Comparison of ENCODE assay signal across 13 mouse cellular contexts in the genomic region with DNA sequence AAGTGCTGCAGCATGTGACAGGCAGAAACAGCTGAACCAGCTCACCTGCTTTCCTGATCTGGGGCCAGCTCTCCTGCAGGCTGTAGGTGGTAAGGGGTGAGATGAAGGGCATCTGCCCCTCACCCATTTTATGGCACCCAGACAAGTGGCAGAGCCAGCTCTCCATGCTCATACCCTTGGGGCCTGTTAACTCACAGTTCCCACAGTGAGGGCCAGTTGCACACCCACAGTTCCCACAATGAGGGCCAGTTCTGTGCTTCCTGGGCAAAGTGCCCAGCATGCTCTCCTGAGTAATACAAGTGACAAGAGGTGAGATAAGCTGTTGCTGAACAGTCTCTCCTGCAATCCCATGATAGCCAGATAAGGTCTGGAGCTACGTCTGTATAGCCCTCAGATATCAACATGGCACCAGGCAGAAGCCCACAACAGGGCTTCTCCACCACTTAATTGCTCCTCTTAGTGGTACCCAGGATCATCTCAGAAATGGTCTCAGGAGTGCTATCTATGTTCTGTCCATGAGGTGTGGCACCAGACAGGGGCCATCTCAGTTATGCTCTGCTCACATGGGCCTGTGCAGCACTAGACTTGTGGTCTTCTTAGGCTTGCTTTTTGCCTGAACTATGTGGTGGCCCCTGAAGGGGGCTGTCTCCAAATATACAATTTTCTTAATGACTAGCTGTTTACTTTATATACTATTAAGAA. TPM values are rescaled to one million over a fixed set of nuclear protein-coding genes. Genes with fewer than 3 reads are reported as not detected.
A peak's percentile ranks its signal among the peaks of the same experiment; 100 is the strongest.
DNase-seq lines count a peak whose midpoint lies in the region; ATAC-seq and TF ChIP-seq lines count a peak whose summit lies in the region.
"Had no signal": no experiment of that assay in that cellular context is flagged by ENCODE, and none has a peak within 500 bp of the region (broad histone marks: within the 10 kb centered on the region; RNA-seq: fewer than 3 reads in every experiment).

No protein-coding gene starts in this region.

- no peak for TF ChIP-seq POLR2A in cerebellum, adult 2 months (IDR thresholded peaks at IDR 0.05; ENCODE audit: borderline replicate concordance, insufficient read depth, low read length)

- H3K27me3 ChIP-seq in cerebellum, adult 2 months (ENCODE audit: control insufficient read depth, insufficient read depth, low read length) = no peaks in the 10 kb centered on the region
- H3K27me3 ChIP-seq in intestine, embryonic 16.5 days (replicated peaks; ENCODE audit: control insufficient read depth, insufficient read depth, low read length) = no peaks in the 10 kb centered on the region
- H3K27me3 ChIP-seq in forebrain, embryonic 14.5 days (replicated peaks; ENCODE audit: control insufficient read depth, insufficient read depth, low read length) = no peaks in the 10 kb centered on the region
- H3K27me3 ChIP-seq: embryonic facial prominence, embryonic 12.5 days had no signal

- no peak overlapping the region for H3K4me3 ChIP-seq in cerebellum, adult 2 months (replicated peaks; ENCODE audit: insufficient read depth, low read depth, low read length)
- H3K4me3 ChIP-seq in intestine, embryonic 16.5 days (ENCODE audit: low read length) = no peak overlapping the region
- no peak overlapping the region for H3K4me3 ChIP-seq in forebrain, embryonic 14.5 days (ENCODE audit: low read depth, low read length)
- H3K4me3 ChIP-seq: embryonic facial prominence, embryonic 12.5 days had no signal

- H3K9me3 ChIP-seq in intestine, embryonic 16.5 days (ENCODE audit: control insufficient read depth, low read length) = no peaks in the 10 kb centered on the region
- no peaks in the 10 kb centered on the region for H3K9me3 ChIP-seq in forebrain, embryonic 14.5 days (replicated peaks; ENCODE audit: control insufficient read depth, low read length)
- H3K9me3 ChIP-seq: embryonic facial prominence, embryonic 12.5 days had no signal

- peak; percentile 94 for ATAC-seq in intestine, embryonic 16.5 days
- no peak for ATAC-seq in forebrain, embryonic 14.5 days

- 42% methylated on average over 1 of the region's 1 CpGs for WGBS in cerebellum, adult 2 months
- WGBS in intestine, embryonic 16.5 days = 56% methylated on average over 1 of the region's 1 CpGs
- 63% methylated on average over 1 of the region's 1 CpGs for WGBS in forebrain, embryonic 14.5 days

- H3K9ac ChIP-seq in intestine, embryonic 16.5 days (ENCODE audit: low read depth, low read length) = no peak overlapping the region
- H3K9ac ChIP-seq in forebrain, embryonic 14.5 days (ENCODE audit: low read length) = no peak overlapping the region
- H3K9ac ChIP-seq: embryonic facial prominence, embryonic 12.5 days; hindbrain, embryonic 14.5 days had no signal

- H3K36me3 ChIP-seq in intestine, embryonic 16.5 days (ENCODE audit: control insufficient read depth, insufficient read depth, low read length) = no peaks in the 10 kb centered on the region
- H3K36me3 ChIP-seq in forebrain, embryonic 14.5 days (ENCODE audit: control insufficient read depth, insufficient read depth, low read length) = no peaks in the 10 kb centered on the region
- H3K36me3 ChIP-seq: embryonic facial prominence, embryonic 12.5 days had no signal

- intact Hi-C loops in left cerebral cortex, postnatal 4 days (cut with DNase I) = no loop called here

- no peak overlapping the region for H3K27ac ChIP-seq in cerebellum, adult 2 months (ENCODE audit: insufficient read depth, low read length)
- no peak overlapping the region for H3K27ac ChIP-seq in intestine, embryonic 16.5 days (ENCODE audit: low read length)
- H3K27ac ChIP-seq in forebrain, embryonic 14.5 days (ENCODE audit: low read depth, low read length) = no peak overlapping the region
- H3K27ac ChIP-seq: embryonic facial prominence, embryonic 12.5 days; hindbrain, embryonic 14.5 days had no signal

- DNase-seq in left cerebral cortex, postnatal 4 days = peak; percentile 0
- no peak for DNase-seq in left cerebral cortex, adult 11 months (ENCODE audit: low spot score)
- DNase-seq in Muller cell, postnatal 12 days (ENCODE audit: inconsistent ontology term) = peak; percentile 27
- DNase-seq in cerebellum, adult 2 months = peak; percentile 56 to 63
- DNase-seq in forebrain, embryonic 14.5 days (ENCODE audit: low spot score) = no peak
- DNase-seq in adrenal gland, postnatal 25 days = no peak
- DNase-seq in adrenal gland, postnatal 4 days (ENCODE audit: low spot score in 2 of 2) = no peak

- no peak overlapping the region for H3K4me2 ChIP-seq in intestine, embryonic 16.5 days (ENCODE audit: low read depth, low read length)
- no peak overlapping the region for H3K4me2 ChIP-seq in forebrain, embryonic 14.5 days (ENCODE audit: low read length)
- H3K4me2 ChIP-seq: embryonic facial prominence, embryonic 12.5 days; hindbrain, embryonic 14.5 days had no signal

- TF ChIP-seq CTCF in cerebellum, adult 2 months (IDR thresholded peaks at IDR 0.05; ENCODE audit: borderline replicate concordance, insufficient read depth, low read depth, low read length) = no peak

- H3K4me1 ChIP-seq in cerebellum, adult 2 months (ENCODE audit: control insufficient read depth, insufficient read depth, low read length) = peaks cover 6% of the 10 kb centered on the region; the same call in 1 of the 2 replicates
- no peaks in the 10 kb centered on the region for H3K4me1 ChIP-seq in intestine, embryonic 16.5 days (ENCODE audit: control insufficient read depth, insufficient read depth, low read length)
- H3K4me1 ChIP-seq in forebrain, embryonic 14.5 days (ENCODE audit: control insufficient read depth, insufficient read depth, low read length) = no peaks in the 10 kb centered on the region
- H3K4me1 ChIP-seq: embryonic facial prominence, embryonic 12.5 days had no signal

RNA-seq across cellular contexts. Expression of gene 4933436I01Rik, which starts 3.7 kb away (rescaled TPM):
- total RNA-seq in left cerebral cortex, postnatal 4 days (2021) = not detected
- not detected in 2 replicates for polyA plus RNA-seq in cerebellum, adult 2 months (2012; rRNA removed)
- not detected in 2 replicates for polyA plus RNA-seq in intestine, embryonic 16.5 days (2015; fragmentation: Nextera tagmentation; extraction: Ambion mirVana)
- not detected in 2 replicates for polyA plus RNA-seq in forebrain, embryonic 14.5 days (2014; fragmentation: Nextera tagmentation; extraction: Ambion mirVana)
- total RNA-seq in adrenal gland, postnatal 25 days (2021) = not detected in 2 replicates
- total RNA-seq in adrenal gland, postnatal 4 days (2021) = not detected
- polyA plus RNA-seq: embryonic facial prominence, embryonic 12.5 days; hindbrain, embryonic 14.5 days; liver, embryonic 16.5 days; neural tube, embryonic 11.5 days; small intestine, adult 2 months had no signal

Comparison
In these comparisons a context has a peak if more than half of its experiments do, and no peak if none do; other contexts are left out.
1. DNase-seq: peak in left cerebral cortex, postnatal 4 days (single experiment), Muller cell, postnatal 12 days (single experiment) and cerebellum, adult 2 months (2 of 2); none in left cerebral cortex, adult 11 months (single experiment), forebrain, embryonic 14.5 days (single experiment), adrenal gland, postnatal 25 days (single experiment) and adrenal gland, postnatal 4 days (0 of 2).